Mouse (Mus musculus) intestine, embryonic 15.5 days (tissue): ENCODE measurements around the gene Camkv. TPM values are rescaled to one million over a fixed set of nuclear protein-coding genes. Genes with fewer than 3 reads are reported as not detected.

Experiments used
- ATAC-seq: fragments of 200-750 bp; cut with Nextera tagmentation; 2 replicates; pipeline ENCODE4 v1.8.0; 2017; ENCODE audit warnings: moderate TSS enrichment, moderate library complexity
- H3K27ac ChIP-seq: fragments of 300-500 bp; sonication (generic); 2 replicates; pipeline ENCODE4 v1.5.1; 2015; ENCODE audit warnings: mild to moderate bottlenecking, inconsistent platforms
- H3K27me3 ChIP-seq: fragments of 300-500 bp; sonication (generic); replicated peaks from 2 replicates; pipeline ENCODE4 v1.6.1; 2015; ENCODE audit warnings: inconsistent platforms
- H3K36me3 ChIP-seq: fragments of 300-500 bp; sonication (generic); 2 replicates; pipeline ENCODE4 v1.6.1; 2015; ENCODE audit warnings: inconsistent platforms
- H3K4me1 ChIP-seq: fragments of 300-500 bp; sonication (generic); replicated peaks from 2 replicates; pipeline ENCODE4 v1.6.1; 2015; ENCODE audit warnings: inconsistent platforms
- H3K4me2 ChIP-seq: fragments of 300-500 bp; sonication (generic); replicated peaks from 2 replicates; pipeline ENCODE4 v1.6.1; 2015; ENCODE audit warnings: mild to moderate bottlenecking, inconsistent platforms
- H3K4me3 ChIP-seq: fragments of 300-500 bp; sonication (generic); replicated peaks from 2 replicates; pipeline ENCODE4 v1.5.1; 2015; ENCODE audit warnings: inconsistent platforms
- H3K9ac ChIP-seq: fragments of 300-500 bp; sonication (generic); 2 replicates; pipeline ENCODE4 v1.6.1; 2015; ENCODE audit warnings: inconsistent platforms
- H3K9me3 ChIP-seq: fragments of 300-500 bp; sonication (generic); 2 replicates; pipeline ENCODE4 v1.6.1; 2016; ENCODE audit warnings: inconsistent platforms
- WGBS: fragments of 180-500 bp; shearing (Covaris S2); methylation state at CpG from one replicate; pipeline ENCODE4 v1.1.7; 2015; 5-methylcytosine and 5-hydroxymethylcytosine counted together
- polyA plus RNA-seq: library from polyadenylated mRNA; unstranded; fragments of >200 nt; fragmentation: Nextera tagmentation; extraction: Ambion mirVana; gene quantifications from 2 replicates; pipeline ENCODE4 v1.2.1, GENCODE M21; 2015

Camkv gene
- polyA plus RNA-seq, 1 experiment from 2014 or later, result 2.2 TPM

GRCm38 (mm10) chr9:107968531-107968930, 33.1 kb downstream of the Camkv start:
- Histone ChIP-seq H3K4me1 (no peaks in the 10 kb centered on the region), H3K27me3 (no peaks in the 10 kb centered on the region), H3K27ac (no peak overlapping the region), H3K36me3 (peaks cover 10% of the 10 kb centered on the region; the same call in 1 of the 2 replicates), H3K4me3 (no peak overlapping the region), H3K4me2 (no peak overlapping the region), H3K9me3 (no peaks in the 10 kb centered on the region), H3K9ac (no peak overlapping the region)
- 89% methylated on average over 7 of the region's 7 CpGs for WGBS
- ATAC-seq, result no peak

- Histone ChIP-seq H3K4me2 (no peak overlapping the region), H3K9me3 (no peaks in the 10 kb centered on the region), H3K4me1 (peaks cover 7% of the 10 kb centered on the region; the same call in 1 of the 2 replicates), H3K9ac (no peak overlapping the region), H3K27me3 (no peaks in the 10 kb centered on the region), H3K4me3 (no peak overlapping the region), H3K36me3 (peaks cover 7% of the 10 kb centered on the region; the same call in 1 of the 2 replicates), H3K27ac (no peak overlapping the region)
- WGBS, result 80% methylated on average over 5 of the region's 5 CpGs
- no peak for ATAC-seq
Observed at GRCm38 (mm10) chr9:107970311-107970710, 34.8 kb downstream of the Camkv start.

- H3K36me3 ChIP-seq, result peaks cover 7% of the 10 kb centered on the region; the same call in 1 of the 2 replicates
- 65% methylated on average over 8 of the region's 8 CpGs for WGBS
- no peak overlapping the region for H3K27ac ChIP-seq
- no peaks in the 10 kb centered on the region for H3K27me3 ChIP-seq
- H3K4me2 ChIP-seq, result no peak overlapping the region
- peaks cover 7% of the 10 kb centered on the region for H3K4me1 ChIP-seq
- no peak overlapping the region for H3K9ac ChIP-seq
- peak; percentile 56; the same call in 1 of the 2 replicates for ATAC-seq
- H3K4me3 ChIP-seq, result no peak overlapping the region
- H3K9me3 ChIP-seq, result no peaks in the 10 kb centered on the region
Observed at GRCm38 (mm10) chr9:107971690-107972541, 36.4 kb downstream of the Camkv start.

- Histone ChIP-seq H3K4me1 (peaks cover 7% of the 10 kb centered on the region), H3K4me3 (no peak overlapping the region), H3K27ac (peak overlapping the region; percentile 73; the same call in 1 of the 2 replicates), H3K36me3 (peaks cover 7% of the 10 kb centered on the region; the same call in 1 of the 2 replicates), H3K4me2 (0 out of 2 replicates have a peak overlapping the region, but pooled peaks have one; percentile 56), H3K27me3 (no peaks in the 10 kb centered on the region), H3K9ac (no peak overlapping the region), H3K9me3 (no peaks in the 10 kb centered on the region)
- peak; percentile 46; the same call in 1 of the 2 replicates for ATAC-seq
- WGBS, result 76% methylated on average over 10 of the region's 10 CpGs
Observed at GRCm38 (mm10) chr9:107974491-107975171, 39.2 kb downstream of the Camkv start.

- peak within 1 kb of the TSS; percentile 42 for H3K9ac ChIP-seq
- H3K27me3 ChIP-seq, result no peaks in the 10 kb centered on the region
- H3K36me3 ChIP-seq, result 0 out of 2 replicates have a peak, but pooled peaks cover under 1% of the 10 kb centered on the region
- H3K27ac ChIP-seq, result peak within 1 kb of the TSS; percentile 73
- H3K4me3 ChIP-seq, result peak within 1 kb of the TSS; percentile 27
- 62% methylated on average over 12 of the region's 12 CpGs for WGBS
- H3K4me2 ChIP-seq, result peak within 1 kb of the TSS; percentile 56
- no peaks in the 10 kb centered on the region for H3K9me3 ChIP-seq
- ATAC-seq, result peak; percentile 89
- peaks cover 9% of the 10 kb centered on the region for H3K4me1 ChIP-seq
Observed at GRCm38 (mm10) chr9:107975399-107976386, 40.2 kb downstream of the Camkv start, which contains the start of gene Uba7. Gene Uba7, plus strand, starts transcription at chr9:107975505.

GRCm38 (mm10) chr9:107978815-107979214, 43.3 kb downstream of the Camkv start:
- ATAC-seq, result no peak

GRCm38 (mm10) chr9:107981684-107982605, 46.5 kb downstream of the Camkv start:
- Histone ChIP-seq H3K27ac (peak overlapping the region; percentile 99), H3K9me3 (no peaks in the 10 kb centered on the region), H3K27me3 (no peaks in the 10 kb centered on the region), H3K4me1 (peaks cover 42% of the 10 kb centered on the region), H3K4me2 (peak overlapping the region; percentile 87), H3K4me3 (peak overlapping the region; percentile 79), H3K36me3 (no peaks in the 10 kb centered on the region), H3K9ac (peak overlapping the region; percentile 45)
- 24% methylated on average over 7 of the region's 7 CpGs for WGBS
- ATAC-seq, result peak; percentile 18

More at GRCm38 (mm10) chr9:107978815-107979214, 43.3 kb downstream of the Camkv start:
- Histone ChIP-seq H3K36me3 (no peaks in the 10 kb centered on the region), H3K9ac (no peak overlapping the region), H3K4me2 (no peak overlapping the region), H3K27me3 (no peaks in the 10 kb centered on the region), H3K27ac (no peak overlapping the region), H3K9me3 (no peaks in the 10 kb centered on the region), H3K4me1 (peaks cover 31% of the 10 kb centered on the region), H3K4me3 (no peak overlapping the region)
- WGBS, result 84% methylated on average over 12 of the region's 12 CpGs

- Histone ChIP-seq H3K9ac (peak within 1 kb of the TSS; percentile 77), H3K4me1 (peaks cover 42% of the 10 kb centered on the region), H3K4me3 (peak within 1 kb of the TSS; percentile 79), H3K27me3 (no peaks in the 10 kb centered on the region), H3K9me3 (no peaks in the 10 kb centered on the region), H3K4me2 (peak within 1 kb of the TSS; percentile 87), H3K36me3 (no peaks in the 10 kb centered on the region), H3K27ac (peak within 1 kb of the TSS; percentile 99)
- ATAC-seq, result peak; percentile 69
- WGBS, result 20% methylated on average over 14 of the region's 14 CpGs
Observed at GRCm38 (mm10) chr9:107982681-107983346, 47.3 kb downstream of the Camkv start, which contains the start of gene Gm20661. Gene Gm20661, plus strand, starts transcription at chr9:107983058.

GRCm38 (mm10) chr9:107983421-107983890, 48.0 kb downstream of the Camkv start:
- Histone ChIP-seq H3K27me3 (no peaks in the 10 kb centered on the region), H3K9ac (peak overlapping the region; percentile 77), H3K4me2 (peak overlapping the region; percentile 87), H3K4me1 (peaks cover 42% of the 10 kb centered on the region), H3K36me3 (no peaks in the 10 kb centered on the region), H3K9me3 (no peaks in the 10 kb centered on the region), H3K4me3 (peak overlapping the region; percentile 79), H3K27ac (peak overlapping the region; percentile 99)
- peak; percentile 55 for ATAC-seq
- WGBS, result 21% methylated on average over 4 of the region's 4 CpGs

GRCm38 (mm10) chr9:107984052-107984753, 48.7 kb downstream of the Camkv start:
- no peaks in the 10 kb centered on the region for H3K9me3 ChIP-seq
- peak overlapping the region; percentile 77 for H3K9ac ChIP-seq
- no peaks in the 10 kb centered on the region for H3K27me3 ChIP-seq
- ATAC-seq, result no peak
- peaks cover 42% of the 10 kb centered on the region for H3K4me1 ChIP-seq
- H3K4me3 ChIP-seq, result peak overlapping the region; percentile 79
- peak overlapping the region; percentile 99 for H3K27ac ChIP-seq
- H3K36me3 ChIP-seq, result no peaks in the 10 kb centered on the region
- peak overlapping the region; percentile 87 for H3K4me2 ChIP-seq
- 42% methylated on average over 19 of the region's 19 CpGs for WGBS
